Mouse (Mus musculus) MEL (cell line): ENCODE data around the gene Kcna3. TPM values are rescaled to one million over a fixed set of nuclear protein-coding genes. Genes with fewer than 3 reads are reported as not detected.

Source experiments
- DNase-seq: peaks from one replicate; pipeline ENCODE4 v3.0.0; 2011; ENCODE audit warnings: low read depth, low spot score
- H3K27ac ChIP-seq: 2 replicates; pipeline ENCODE4 v1.5.1; 2012; ENCODE audit warnings: low read depth, mild to moderate bottlenecking, control low read depth, low read length, moderate library complexity; ENCODE audit not compliant: control insufficient read depth
- H3K27me3 ChIP-seq, 2 experiments: fragments of 150-350 bp in 1 of 2; sonication (generic) in 1 of 2; 2 replicates each; pipeline ENCODE4 v1.6.1; 2012; ENCODE audit warnings: low read length in 2 of 2, mild to moderate bottlenecking in 2 of 2, improper control_type of control experiment in 1 of 2, moderate library complexity in 1 of 2; ENCODE audit not compliant: insufficient read depth in 2 of 2, control insufficient read depth in 1 of 2
- H3K36me3 ChIP-seq, 2 experiments: 2 replicates each; pipeline ENCODE4 v1.6.1; 2012 to 2014; ENCODE audit warnings: low read length in 2 of 2, improper control_type of control experiment in 1 of 2, inconsistent platforms in 1 of 2, mild to moderate bottlenecking in 1 of 2; ENCODE audit not compliant: insufficient read depth in 2 of 2, control insufficient read depth in 1 of 2
- H3K4me1 ChIP-seq, 2 experiments: fragments of 150-350 bp in 1 of 2; sonication (generic) in 1 of 2; 2 replicates each; pipeline ENCODE4 v1.6.1; 2012; ENCODE audit warnings: low read length in 2 of 2, improper control_type of control experiment in 1 of 2, mild to moderate bottlenecking in 1 of 2; ENCODE audit not compliant: insufficient read depth in 2 of 2, control insufficient read depth in 1 of 2
- H3K4me3 ChIP-seq, 2 experiments: fragments of 150-350 bp in 1 of 2; sonication (generic) in 1 of 2; 2 replicates each; pipeline ENCODE4 v1.5.1; 2012; ENCODE audit warnings: low read depth in 2 of 2, low read length in 2 of 2, mild to moderate bottlenecking in 2 of 2, moderate library complexity in 2 of 2, control low read depth in 1 of 2, improper control_type of control experiment in 1 of 2; ENCODE audit not compliant: control insufficient read depth in 1 of 2, insufficient read depth in 1 of 2
- H3K79me2 ChIP-seq: 2 replicates; pipeline ENCODE4 v1.6.1; 2012; ENCODE audit warnings: mild to moderate bottlenecking, low read length, moderate library complexity; ENCODE audit not compliant: control insufficient read depth, poor library complexity, insufficient read depth
- H3K9ac ChIP-seq: 2 replicates; pipeline ENCODE4 v1.6.1; 2012; ENCODE audit warnings: low read depth, mild to moderate bottlenecking, control low read depth, low read length, moderate library complexity; ENCODE audit not compliant: control insufficient read depth, poor library complexity, severe bottlenecking
- H3K9me3 ChIP-seq: fragments of 150-350 bp; sonication (generic); replicated peaks from 2 replicates; pipeline ENCODE4 v1.6.1; 2012; ENCODE audit warnings: mild to moderate bottlenecking, low read length, improper control_type of control experiment, moderate library complexity; ENCODE audit not compliant: insufficient read depth
- CHD2 ChIP-seq: IDR thresholded peaks from 2 replicates; pipeline ENCODE4 v1.6.1; 2011; ENCODE audit warnings: low read length, improper control_type of control experiment
- ELF1 ChIP-seq: IDR thresholded peaks from 2 replicates; pipeline ENCODE4 v1.6.1; 2014; ENCODE audit warnings: low read depth, mild to moderate bottlenecking, inconsistent platforms, low read length, improper control_type of control experiment, moderate library complexity
- ETS1 ChIP-seq: IDR thresholded peaks from 2 replicates; pipeline ENCODE4 v1.6.1; 2012; ENCODE audit warnings: low read depth, mild to moderate bottlenecking, inconsistent platforms, low read length, improper control_type of control experiment, moderate library complexity
- HCFC1 ChIP-seq: IDR thresholded peaks from 2 replicates; pipeline ENCODE4 v1.6.1; 2012; ENCODE audit warnings: low read depth, mild to moderate bottlenecking, inconsistent platforms, low read length, improper control_type of control experiment, moderate library complexity
- KAT2A ChIP-seq: conservative IDR thresholded peaks from 2 replicates; pipeline ENCODE4 v1.6.1; 2012; ENCODE audit warnings: low read depth, low read length, improper control_type of control experiment, inconsistent platforms
- MEF2A ChIP-seq: IDR thresholded peaks from 2 replicates; pipeline ENCODE4 v1.6.1; 2014; ENCODE audit warnings: low read depth, mild to moderate bottlenecking, inconsistent platforms, low read length, improper control_type of control experiment; ENCODE audit not compliant: poor library complexity, insufficient replicate concordance, severe bottlenecking; ENCODE audit errors: extremely low read depth
- MXI1 ChIP-seq: IDR thresholded peaks from 2 replicates; pipeline ENCODE4 v1.6.1; 2011; ENCODE audit warnings: mild to moderate bottlenecking, low read depth, low read length, improper control_type of control experiment
- MYC ChIP-seq: IDR thresholded peaks from 2 replicates; pipeline ENCODE4 v1.6.1; 2011; ENCODE audit warnings: low read depth, mild to moderate bottlenecking, low read length, improper control_type of control experiment, moderate library complexity
- NRF1 ChIP-seq: IDR thresholded peaks from 2 replicates; pipeline ENCODE4 v1.6.1; 2014; ENCODE audit warnings: low read depth, mild to moderate bottlenecking, inconsistent platforms, low read length, improper control_type of control experiment, moderate library complexity; ENCODE audit not compliant: poor library complexity, insufficient read depth, severe bottlenecking
- POLR2A ChIP-seq, 2 experiments: IDR thresholded peaks; 2 replicates each; pipeline ENCODE4 v1.6.1; 2011 to 2012; ENCODE audit warnings: low read length in 2 of 2, mild to moderate bottlenecking in 2 of 2, control low read depth in 1 of 2, improper control_type of control experiment in 1 of 2, low read depth in 1 of 2, moderate library complexity in 1 of 2; ENCODE audit not compliant: control insufficient read depth in 1 of 2, insufficient read depth in 1 of 2, poor library complexity in 1 of 2
- TAL1 ChIP-seq: IDR thresholded peaks from 2 replicates; pipeline ENCODE4 v1.6.1; 2012; ENCODE audit warnings: mild to moderate bottlenecking, inconsistent platforms, low read length, moderate library complexity, mixed read lengths
- TBP ChIP-seq: IDR thresholded peaks from 2 replicates; pipeline ENCODE4 v1.8.0; 2011; ENCODE audit warnings: low read depth, low read length, improper control_type of control experiment
- TCF12 ChIP-seq: IDR thresholded peaks from 2 replicates; pipeline ENCODE4 v1.6.1; 2014; ENCODE audit warnings: low read depth, mild to moderate bottlenecking, inconsistent platforms, low read length, improper control_type of control experiment, moderate library complexity
- UBTF ChIP-seq: IDR thresholded peaks from 2 replicates; pipeline ENCODE4 v1.6.1; 2012; ENCODE audit warnings: low read depth, mild to moderate bottlenecking, inconsistent platforms, low read length, improper control_type of control experiment, moderate library complexity, borderline replicate concordance; ENCODE audit not compliant: insufficient read depth
- ZKSCAN1 ChIP-seq: IDR thresholded peaks from 2 replicates; pipeline ENCODE4 v1.6.1; 2012; ENCODE audit warnings: low read depth, mild to moderate bottlenecking, inconsistent platforms, low read length, improper control_type of control experiment, moderate library complexity
- ZMIZ1 ChIP-seq: IDR thresholded peaks from 2 replicates; pipeline ENCODE4 v1.6.1; 2012; ENCODE audit warnings: low read depth, mild to moderate bottlenecking, inconsistent platforms, low read length, improper control_type of control experiment, moderate library complexity
- ZNF384 ChIP-seq: IDR thresholded peaks from 2 replicates; pipeline ENCODE4 v1.6.1; 2012; ENCODE audit warnings: low read depth, mild to moderate bottlenecking, inconsistent platforms, low read length, improper control_type of control experiment
- polyA plus RNA-seq, 2 experiments: library from polyadenylated mRNA; stranded (reverse) in 1 of 2; unstranded in 1 of 2; fragments of >175 nt in 1 of 2; fragments of >200 nt in 1 of 2; gene quantifications; 2 replicates each; pipeline versions ENCODE4 v1.2.1 to v1.2.4; 2012; ENCODE audit warnings: low replicate concordance in 2 of 2, low read depth in 1 of 2; ENCODE audit not compliant: insufficient read length in 2 of 2, insufficient read depth in 1 of 2, missing spikeins in 1 of 2
- total RNA-seq: library from RNA; depleted of rRNA; stranded (reverse); fragments of 300-350 nt; gene quantifications from 2 replicates; pipeline ENCODE4 v1.2.3, GENCODE M21; 2012

Kcna3 gene
- total and polyA plus RNA-seq, 3 experiments = not detected

GRCm38 (mm10) chr3:107061468-107061867, 25.5 kb downstream of the Kcna3 start:
- H3K36me3 ChIP-seq = no peaks in the 10 kb centered on the region
- H3K27ac ChIP-seq = no peak overlapping the region
- DNase-seq = no peak
- no peaks in the 10 kb centered on the region for H3K4me1 ChIP-seq
- H3K27me3 ChIP-seq = no peaks in the 10 kb centered on the region
- no peak overlapping the region for H3K9ac ChIP-seq
- no peak overlapping the region for H3K4me3 ChIP-seq
- TF ChIP-seq ELF1 (no peak), HCFC1 (no peak)
- H3K79me2 ChIP-seq = no peaks in the 10 kb centered on the region
- H3K9me3 ChIP-seq = no peaks in the 10 kb centered on the region

- Histone ChIP-seq H3K27ac (no peak overlapping the region), H3K4me3 (no peak overlapping the region), H3K9me3 (no peaks in the 10 kb centered on the region), H3K36me3 (no peaks in the 10 kb centered on the region)
- TF ChIP-seq NRF1 = no peak
- TF ChIP-seq TAL1 = no peak
- no peak for TF ChIP-seq ZNF384
- no peak for TF ChIP-seq MEF2A
- TF ChIP-seq POLR2A (IDR thresholded peaks at IDR 0.05; ENCODE audit: control insufficient read depth in 1 of 2, insufficient read depth in 1 of 2, low read depth in 1 of 2, low read length in 2 of 2, poor library complexity in 1 of 2) = no peak
- no peak for TF ChIP-seq UBTF
- no peak for TF ChIP-seq KAT2A
- no peak for TF ChIP-seq TCF12
- TF ChIP-seq ZMIZ1 = no peak
- TF ChIP-seq MXI1 = no peak
- no peak for TF ChIP-seq TBP
- no peak for TF ChIP-seq ZKSCAN1
- TF ChIP-seq HCFC1 = no peak
- TF ChIP-seq MYC = no peak
- TF ChIP-seq ETS1 = no peak
- TF ChIP-seq CHD2 = no peak
- TF ChIP-seq, all 39 proteins: peak for 0
- H3K27me3 ChIP-seq = no peaks in the 10 kb centered on the region
- H3K79me2 ChIP-seq = no peaks in the 10 kb centered on the region
- no peaks in the 10 kb centered on the region; a peak in 1 of 4 replicates for H3K4me1 ChIP-seq
- no peak overlapping the region for H3K9ac ChIP-seq
- no peak for DNase-seq
These were observed 26.8 kb downstream of the Kcna3 start for GRCm38 (mm10) chr3:107062771-107063170.
